Mouse (Mus musculus) intestine, embryonic 14.5 days (tissue): ENCODE data around the gene Wap. TPM values are rescaled to one million over a fixed set of nuclear protein-coding genes. Genes with fewer than 3 reads are reported as not detected.

Experiments used
- ATAC-seq: fragments of 200-750 bp; cut with Nextera tagmentation; replicated peaks from 2 replicates; pipeline ENCODE4 v1.8.0; 2017; ENCODE audit warnings: low read depth, moderate number of reproducible peaks, moderate TSS enrichment, moderate library complexity; ENCODE audit not compliant: low FRiP score, low TSS enrichment
- DNase-seq: peaks from one replicate; pipeline ENCODE4 v3.0.0-alpha.2; 2018; ENCODE audit warnings: low spot score
- H3K27ac ChIP-seq: fragments of 300-500 bp; sonication (generic); 2 replicates; pipeline ENCODE4 v1.5.1; 2014; ENCODE audit warnings: low read depth, mild to moderate bottlenecking, control low read depth
- H3K27me3 ChIP-seq: fragments of 300-500 bp; sonication (generic); replicated peaks from 2 replicates; pipeline ENCODE4 v1.6.1; 2014; ENCODE audit warnings: low read length, control low read depth; ENCODE audit not compliant: control insufficient read depth, insufficient read depth
- H3K36me3 ChIP-seq: fragments of 300-500 bp; sonication (generic); 2 replicates; pipeline ENCODE4 v1.6.1; 2014; ENCODE audit warnings: low read length, control low read depth; ENCODE audit not compliant: control insufficient read depth, insufficient read depth
- H3K4me1 ChIP-seq: fragments of 300-500 bp; sonication (generic); replicated peaks from 2 replicates; pipeline ENCODE4 v1.6.1; 2014; ENCODE audit warnings: low read length, control low read depth, mixed read lengths; ENCODE audit not compliant: control insufficient read depth, insufficient read depth
- H3K4me2 ChIP-seq: fragments of 300-500 bp; sonication (generic); 2 replicates; pipeline ENCODE4 v1.6.1; 2014; ENCODE audit warnings: low read length
- H3K4me3 ChIP-seq: fragments of 300-500 bp; sonication (generic); 2 replicates; pipeline ENCODE4 v1.5.1; 2014; ENCODE audit warnings: low read depth, low read length, control low read depth, mixed read lengths
- H3K9ac ChIP-seq: fragments of 300-500 bp; sonication (generic); 2 replicates; pipeline ENCODE4 v1.6.1; 2014; ENCODE audit warnings: mild to moderate bottlenecking, low read length
- H3K9me3 ChIP-seq: fragments of 300-500 bp; sonication (generic); 2 replicates; pipeline ENCODE4 v1.6.1; 2016; ENCODE audit warnings: low read length, control low read depth; ENCODE audit not compliant: control insufficient read depth
- WGBS: fragments of 180-500 bp; shearing (Covaris S2); extraction: QIAGEN DNeasy Blood & Tissue Kit; methylation state at CpG from one replicate; pipeline ENCODE4 v1.1.7; 2014; 5-methylcytosine and 5-hydroxymethylcytosine counted together
- polyA plus RNA-seq: library from polyadenylated mRNA; unstranded; fragments of >200 nt; fragmentation: Nextera tagmentation; extraction: Ambion mirVana; gene quantifications from 2 replicates; pipeline ENCODE4 v1.2.1, GENCODE M21; 2014

Gene Wap
- polyA plus RNA-seq, 1 experiment from 2014 or later, result not detected

DNA sequence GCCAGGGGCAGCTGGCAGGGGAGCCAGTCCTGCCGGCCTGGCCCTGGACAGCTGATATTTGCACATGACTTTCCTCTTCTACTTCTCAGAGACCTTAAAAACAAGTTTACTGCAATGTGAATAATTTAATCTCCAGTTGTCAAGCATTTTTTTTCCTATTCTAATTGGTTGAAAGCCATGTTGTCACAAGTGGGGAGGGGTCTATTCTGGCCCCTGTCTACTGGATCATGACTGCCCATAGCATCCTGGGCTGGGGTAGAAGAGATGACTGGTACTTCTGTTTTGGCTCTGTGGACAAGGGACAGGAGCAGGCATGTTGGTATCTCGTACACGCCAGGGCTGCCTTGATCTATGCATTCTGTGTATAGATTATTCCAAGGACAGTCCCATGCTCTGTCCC lies 41.8 kb downstream of the Wap start:
- H3K4me3 ChIP-seq, result no peak overlapping the region
- peaks cover 11% of the 10 kb centered on the region; the same call in 1 of the 2 replicates for H3K4me1 ChIP-seq
- H3K9ac ChIP-seq, result no peak overlapping the region
- no peaks in the 10 kb centered on the region for H3K27me3 ChIP-seq
- H3K36me3 ChIP-seq, result peaks cover 69% of the 10 kb centered on the region
- H3K27ac ChIP-seq, result no peak overlapping the region
- DNase-seq, result no peak
- 83% methylated on average over 3 of the region's 3 CpGs for WGBS
- ATAC-seq, result no peak
- no peak overlapping the region for H3K4me2 ChIP-seq
- no peaks in the 10 kb centered on the region for H3K9me3 ChIP-seq

GRCm38 (mm10) chr11:6596205-6596604 lies 42.2 kb downstream of the Wap start:
- H3K27me3 ChIP-seq, result no peaks in the 10 kb centered on the region
- H3K4me1 ChIP-seq, result peaks cover 11% of the 10 kb centered on the region; the same call in 1 of the 2 replicates
- H3K9me3 ChIP-seq, result no peaks in the 10 kb centered on the region
- 92% methylated on average over 6 of the region's 6 CpGs for WGBS
- H3K4me3 ChIP-seq, result no peak overlapping the region
- no peak overlapping the region for H3K27ac ChIP-seq
- no peak overlapping the region for H3K4me2 ChIP-seq
- peaks cover 73% of the 10 kb centered on the region for H3K36me3 ChIP-seq
- ATAC-seq (no peak), DNase-seq (no peak)
- no peak overlapping the region for H3K9ac ChIP-seq

DNA sequence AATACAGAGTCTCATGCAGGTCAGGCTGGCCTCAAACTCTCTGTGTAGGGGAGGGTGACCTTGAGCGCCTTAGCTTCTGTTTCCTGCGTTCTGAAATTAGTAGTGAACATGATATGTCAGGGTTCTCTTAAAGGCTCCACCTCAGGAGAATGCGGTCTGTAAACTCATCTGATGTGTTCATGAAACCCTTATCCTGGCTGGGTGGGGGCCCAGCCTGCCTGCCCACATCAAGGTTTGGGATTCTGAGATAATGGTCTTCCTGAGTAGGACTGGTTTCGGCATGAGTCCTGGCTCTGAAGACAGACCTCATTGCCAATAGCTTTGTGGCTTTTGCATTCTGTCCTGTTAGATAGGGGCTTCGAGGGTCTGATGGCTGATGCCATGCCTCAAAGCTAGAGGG lies 43.1 kb downstream of the Wap start:
- ATAC-seq, result no peak
- Histone ChIP-seq H3K27ac (no peak overlapping the region), H3K4me3 (no peak overlapping the region), H3K36me3 (peaks cover 82% of the 10 kb centered on the region), H3K4me1 (peaks cover 11% of the 10 kb centered on the region; the same call in 1 of the 2 replicates), H3K27me3 (no peaks in the 10 kb centered on the region), H3K4me2 (no peak overlapping the region), H3K9me3 (no peaks in the 10 kb centered on the region), H3K9ac (no peak overlapping the region)
- 93% methylated on average over 5 of the region's 5 CpGs for WGBS
- no peak for DNase-seq

GRCm38 (mm10) chr11:6594845-6595244 lies 43.6 kb downstream of the Wap start:
- no peaks in the 10 kb centered on the region for H3K9me3 ChIP-seq
- no peaks in the 10 kb centered on the region for H3K27me3 ChIP-seq
- peaks cover 11% of the 10 kb centered on the region; the same call in 1 of the 2 replicates for H3K4me1 ChIP-seq
- peaks cover 87% of the 10 kb centered on the region for H3K36me3 ChIP-seq
- ATAC-seq (no peak), DNase-seq (no peak)
- no peak overlapping the region for H3K4me2 ChIP-seq
- H3K27ac ChIP-seq, result no peak overlapping the region
- WGBS, result 84% methylated on average over 6 of the region's 6 CpGs
- H3K9ac ChIP-seq, result no peak overlapping the region
- no peak overlapping the region for H3K4me3 ChIP-seq

DNA sequence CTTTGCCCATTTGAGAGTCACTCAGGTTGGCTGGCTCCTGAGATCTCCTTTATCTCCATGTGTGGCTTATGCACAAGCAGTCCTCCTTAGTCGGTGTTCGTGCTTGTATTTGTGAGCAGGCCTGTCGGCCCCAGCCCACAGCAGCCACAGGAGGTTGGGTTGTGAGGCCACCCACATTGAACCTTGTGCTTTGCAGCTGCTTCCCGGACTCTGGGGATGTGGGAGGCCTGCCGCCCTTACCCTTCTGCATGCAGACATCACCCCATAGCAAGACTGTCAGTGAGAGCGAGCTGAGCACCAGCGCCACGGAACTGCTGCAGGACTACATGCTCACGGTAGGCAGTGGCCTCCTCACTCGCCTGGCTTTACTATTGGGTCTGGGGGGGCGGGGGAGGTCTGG lies 45.0 kb downstream of the Wap start:
- Histone ChIP-seq H3K36me3 (peaks cover 100% of the 10 kb centered on the region), H3K4me1 (0 out of 2 replicates have a peak, but pooled peaks cover 3% of the 10 kb centered on the region), H3K9ac (no peak overlapping the region), H3K27me3 (no peaks in the 10 kb centered on the region), H3K9me3 (no peaks in the 10 kb centered on the region), H3K4me3 (no peak overlapping the region), H3K27ac (no peak overlapping the region), H3K4me2 (no peak overlapping the region)
- 74% methylated on average over 11 of the region's 11 CpGs for WGBS
- DNase-seq (no peak), ATAC-seq (no peak)

- Histone ChIP-seq H3K36me3 (peaks cover 91% of the 10 kb centered on the region), H3K4me2 (no peak overlapping the region), H3K27ac (no peak overlapping the region), H3K9ac (no peak overlapping the region), H3K27me3 (no peaks in the 10 kb centered on the region), H3K9me3 (no peaks in the 10 kb centered on the region), H3K4me3 (no peak overlapping the region), H3K4me1 (no peaks in the 10 kb centered on the region)
- ATAC-seq, result no peak
- 84% methylated on average over 10 of the region's 10 CpGs for WGBS
- no peak for DNase-seq
Observed at GRCm38 (mm10) chr11:6590933-6591675, 47.3 kb downstream of the Wap start.

- Histone ChIP-seq H3K9me3 (no peaks in the 10 kb centered on the region), H3K4me3 (no peak overlapping the region), H3K4me1 (no peaks in the 10 kb centered on the region), H3K27ac (no peak overlapping the region), H3K9ac (no peak overlapping the region), H3K36me3 (peaks cover 90% of the 10 kb centered on the region), H3K27me3 (no peaks in the 10 kb centered on the region), H3K4me2 (no peak overlapping the region)
- ATAC-seq (no peak), DNase-seq (no peak)
- 86% methylated on average over 7 of the region's 7 CpGs for WGBS
Observed at GRCm38 (mm10) chr11:6589838-6590237, 48.6 kb downstream of the Wap start.

DNA sequence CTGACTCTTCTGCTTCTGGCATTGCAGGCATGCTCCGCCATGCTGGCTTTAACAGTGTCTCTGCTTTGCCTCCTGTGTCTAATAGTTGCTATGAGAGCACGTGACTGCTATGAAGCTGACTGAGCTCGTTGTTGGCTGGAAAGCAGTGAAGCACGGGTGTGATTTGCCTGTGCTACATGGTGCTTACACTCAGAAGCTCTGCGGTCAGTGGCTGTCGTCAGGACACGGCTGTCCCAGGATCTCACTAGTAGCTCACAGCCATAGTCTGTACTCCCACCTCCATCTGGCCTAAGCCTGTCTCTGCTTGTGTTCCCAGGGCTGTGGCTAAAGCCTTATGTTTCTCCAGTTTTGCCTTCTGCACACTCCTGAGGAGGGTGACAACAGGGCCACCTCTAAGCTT lies 50.1 kb downstream of the Wap start:
- no peak for DNase-seq
- no peak overlapping the region for H3K27ac ChIP-seq
- ATAC-seq, result no peak
- H3K27me3 ChIP-seq, result no peaks in the 10 kb centered on the region
- H3K36me3 ChIP-seq, result peaks cover 81% of the 10 kb centered on the region
- no peak overlapping the region for H3K4me2 ChIP-seq
- WGBS, result 88% methylated on average over 7 of the region's 7 CpGs
- H3K4me3 ChIP-seq, result no peak overlapping the region
- H3K9ac ChIP-seq, result no peak overlapping the region
- no peaks in the 10 kb centered on the region for H3K4me1 ChIP-seq
- H3K9me3 ChIP-seq, result no peaks in the 10 kb centered on the region
